Mouse (Mus musculus) G1E (cell line): ENCODE data around the gene Krt80. TPM values are rescaled to one million over a fixed set of nuclear protein-coding genes. Genes with fewer than 3 reads are reported as not detected.

ENCODE experiments used
- ATAC-seq: 2 replicates; pipeline ENCODE4 v1.8.0; 2016; ENCODE audit warnings: mild to moderate bottlenecking; ENCODE audit not compliant: insufficient number of reproducible peaks, poor library complexity, low FRiP score, severe bottlenecking; ENCODE audit errors: extremely low read depth
- DNase-seq: peaks from one replicate; pipeline ENCODE4 v3.0.0; 2012; ENCODE audit warnings: low spot score
- H3K27me3 ChIP-seq: 2 replicates; pipeline ENCODE4 v1.6.1; 2012; ENCODE audit warnings: mild to moderate bottlenecking, low read length, inconsistent platforms; ENCODE audit not compliant: insufficient read depth
- H3K36me3 ChIP-seq: replicated peaks from 2 replicates; pipeline ENCODE3; 2012; ENCODE audit warnings: mild to moderate bottlenecking, inconsistent platforms
- H3K4me1 ChIP-seq: 2 replicates; pipeline ENCODE4 v1.6.1; 2012; ENCODE audit warnings: low read depth, low read length, inconsistent platforms, mixed read lengths; ENCODE audit not compliant: insufficient read depth
- H3K4me3 ChIP-seq: 2 replicates; pipeline ENCODE4 v1.5.1; 2012; ENCODE audit warnings: low read depth, mild to moderate bottlenecking, inconsistent platforms, low read length, moderate library complexity, mixed read lengths
- H3K9me3 ChIP-seq: replicated peaks from 2 replicates; pipeline ENCODE4 v1.6.1; 2012; ENCODE audit warnings: inconsistent platforms
- CTCF ChIP-seq: IDR thresholded peaks from 2 replicates; pipeline ENCODE4 v1.5.1; 2012; ENCODE audit warnings: low read depth, low read length, inconsistent platforms, mixed read lengths
- GATA1 ChIP-seq: IDR thresholded peaks from 2 replicates; pipeline ENCODE4 v1.6.1; 2012; ENCODE audit warnings: borderline replicate concordance, low read length, inconsistent platforms, mixed read lengths
- GATA2 ChIP-seq: IDR thresholded peaks from 2 replicates; pipeline ENCODE4 v1.6.1; 2012; ENCODE audit warnings: low read depth, low read length, inconsistent platforms, borderline replicate concordance
- POLR2AphosphoS5 ChIP-seq: IDR thresholded peaks from 2 replicates; pipeline ENCODE4 v1.6.1; 2012; ENCODE audit warnings: low read depth, low read length, inconsistent platforms; ENCODE audit not compliant: insufficient replicate concordance
- TAL1 ChIP-seq: conservative IDR thresholded peaks from 2 replicates; pipeline ENCODE4 v1.6.1; 2012; ENCODE audit warnings: low read depth, low read length, inconsistent platforms, mixed read lengths
- polyA plus RNA-seq: library from polyadenylated mRNA; stranded (reverse); fragments of >175 nt; gene quantifications from 2 replicates; pipeline ENCODE4 v1.2.3, GENCODE M21; 2012
- total RNA-seq, 2 experiments: library from RNA; stranded (forward) in 1 of 2; stranded (reverse) in 1 of 2; fragments of 200-1000 nt in 1 of 2; fragments of >200 nt in 1 of 2; fragmentation: Nextera tagmentation in 1 of 2; gene quantifications; 2 replicates each; pipeline ENCODE4 v1.2.3; 2014 to 2017

Gene Krt80
- total and polyA plus RNA-seq, 3 experiments, result 0.11 TPM; not detected in 2

DNA sequence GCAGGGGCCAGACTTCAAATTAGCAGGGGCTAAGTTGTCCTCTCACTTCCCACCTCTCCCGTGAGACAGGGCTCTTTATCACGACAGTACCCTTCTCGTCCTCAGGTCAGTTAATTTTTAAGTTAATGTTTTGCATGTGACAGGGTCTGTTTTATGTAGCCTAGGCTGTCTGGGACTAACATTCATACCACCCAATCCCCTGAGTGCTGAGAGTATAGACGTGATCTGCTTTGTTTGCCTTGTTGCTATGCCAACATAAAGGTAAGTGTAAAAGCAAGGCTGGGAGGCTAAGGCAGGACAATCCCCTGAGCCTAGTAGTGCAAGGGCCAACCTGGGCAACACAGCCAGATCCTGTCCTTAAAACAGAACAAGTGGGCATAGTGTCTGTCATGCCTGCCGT lies 60.5 kb downstream of the Krt80 start:
- Histone ChIP-seq H3K9me3 (peaks cover 14% of the 10 kb centered on the region), H3K27me3 (peaks cover 3% of the 10 kb centered on the region; the same call in 1 of the 2 replicates), H3K4me3 (no peak overlapping the region), H3K36me3 (no peaks in the 10 kb centered on the region), H3K4me1 (no peaks in the 10 kb centered on the region)
- DNase-seq (no peak), ATAC-seq (no peak)
- TF ChIP-seq CTCF (no peak), TAL1 (no peak), GATA2 (no peak), POLR2AphosphoS5 (no peak), GATA1 (no peak)

DNA sequence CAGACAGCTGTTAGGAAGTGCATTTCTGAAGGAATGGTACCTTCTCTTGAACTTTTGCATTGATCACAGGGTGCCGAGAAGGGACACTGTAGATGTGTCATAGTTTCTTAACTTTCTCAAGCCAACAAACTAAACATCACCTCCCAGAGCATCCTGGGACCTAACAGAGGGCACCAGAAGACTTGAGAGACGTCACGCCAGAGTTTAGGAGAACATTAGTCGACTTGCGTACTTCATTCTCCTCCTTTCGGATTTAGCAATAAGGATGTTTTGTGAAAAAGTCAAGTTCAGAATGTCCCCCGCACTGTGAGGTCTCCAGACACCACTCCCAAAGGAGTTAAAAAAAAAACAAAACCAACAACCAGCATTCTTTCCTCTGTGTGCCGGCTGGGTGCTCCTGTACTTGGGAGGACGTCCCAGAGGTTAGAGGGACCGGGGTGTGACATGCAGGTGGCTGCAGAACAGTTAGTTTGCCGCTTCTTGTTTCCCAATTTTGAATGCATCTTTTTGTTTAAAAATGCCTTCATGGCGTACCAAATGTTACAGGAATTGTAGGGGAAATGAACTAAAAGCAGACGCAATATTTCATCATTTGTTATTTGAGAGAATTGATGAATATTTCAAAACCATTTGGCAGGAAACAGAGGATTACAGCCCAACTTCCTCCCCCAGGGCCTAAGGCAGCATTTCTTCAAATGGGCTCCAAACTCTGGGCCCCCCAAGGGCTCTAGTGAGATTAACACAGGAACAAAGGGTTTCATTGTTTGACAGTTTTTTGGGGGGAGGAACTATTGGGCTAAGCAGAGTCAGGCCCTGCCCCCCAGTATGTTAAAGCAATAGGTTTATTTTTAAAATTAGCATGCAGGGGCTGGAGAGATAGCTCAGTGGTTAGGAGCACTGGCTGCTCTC lies 61.3 kb downstream of the Krt80 start:
- Histone ChIP-seq H3K4me3 (no peak overlapping the region), H3K36me3 (no peaks in the 10 kb centered on the region), H3K4me1 (no peaks in the 10 kb centered on the region), H3K27me3 (peaks cover 3% of the 10 kb centered on the region; the same call in 1 of the 2 replicates), H3K9me3 (peaks cover 19% of the 10 kb centered on the region)
- no peak for DNase-seq
- no peak for ATAC-seq
- TF ChIP-seq TAL1, result no peak
- TF ChIP-seq POLR2AphosphoS5, result no peak
- TF ChIP-seq GATA1, result no peak

DNA sequence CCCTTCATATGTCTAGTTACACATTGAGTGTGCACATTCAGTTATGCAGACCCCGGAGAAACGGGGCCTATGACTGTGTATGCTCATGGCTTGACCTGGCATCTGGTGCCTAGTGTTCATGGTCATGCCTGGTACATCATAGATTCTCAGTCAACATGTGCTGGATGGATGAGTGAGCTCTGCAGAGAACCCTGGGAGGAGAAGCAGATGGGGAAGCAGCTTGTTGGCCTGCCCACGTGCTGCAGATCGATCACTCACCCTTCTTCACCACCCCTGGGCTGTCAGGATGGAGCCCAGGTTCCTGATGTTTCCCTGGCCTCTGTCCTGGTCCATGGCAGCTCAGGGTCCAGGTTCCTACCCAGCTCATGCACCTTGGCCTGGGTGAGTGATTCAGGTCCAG lies 63.5 kb downstream of the Krt80 start:
- DNase-seq, result no peak
- Histone ChIP-seq H3K4me3 (no peak overlapping the region), H3K4me1 (no peaks in the 10 kb centered on the region), H3K27me3 (peaks cover 3% of the 10 kb centered on the region; the same call in 1 of the 2 replicates), H3K9me3 (peaks cover 22% of the 10 kb centered on the region), H3K36me3 (no peaks in the 10 kb centered on the region)
- ATAC-seq, result no peak
- no peak for TF ChIP-seq POLR2AphosphoS5
- TF ChIP-seq GATA2, result no peak
- no peak for TF ChIP-seq GATA1
- no peak for TF ChIP-seq TAL1
- no peak for TF ChIP-seq CTCF

DNA sequence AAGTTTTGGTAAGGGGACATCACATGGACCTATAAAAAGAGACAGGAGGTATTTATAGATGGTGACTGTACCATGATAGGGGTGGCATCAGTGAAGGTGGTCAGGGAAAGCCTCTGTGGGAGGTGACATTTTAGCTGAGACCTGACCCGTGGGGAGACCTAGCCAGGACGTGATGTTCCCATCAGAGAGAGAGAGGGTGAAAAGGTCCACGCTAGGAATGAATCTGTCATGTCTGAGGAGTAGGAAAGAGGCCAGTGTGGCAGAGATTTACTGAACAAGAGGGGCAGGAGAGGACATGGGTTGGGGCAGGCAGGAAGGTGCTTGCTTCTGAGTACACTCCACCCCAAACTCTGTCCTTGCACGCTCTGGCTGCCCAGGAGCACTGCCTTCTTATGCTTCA lies 66.1 kb downstream of the Krt80 start:
- Histone ChIP-seq H3K9me3 (peaks cover 29% of the 10 kb centered on the region), H3K36me3 (no peaks in the 10 kb centered on the region), H3K4me3 (no peak overlapping the region), H3K4me1 (no peaks in the 10 kb centered on the region), H3K27me3 (peaks cover 3% of the 10 kb centered on the region)
- DNase-seq (no peak), ATAC-seq (no peak)
- TF ChIP-seq GATA1 (no peak), CTCF (no peak), GATA2 (no peak), POLR2AphosphoS5 (no peak), TAL1 (no peak)

DNA sequence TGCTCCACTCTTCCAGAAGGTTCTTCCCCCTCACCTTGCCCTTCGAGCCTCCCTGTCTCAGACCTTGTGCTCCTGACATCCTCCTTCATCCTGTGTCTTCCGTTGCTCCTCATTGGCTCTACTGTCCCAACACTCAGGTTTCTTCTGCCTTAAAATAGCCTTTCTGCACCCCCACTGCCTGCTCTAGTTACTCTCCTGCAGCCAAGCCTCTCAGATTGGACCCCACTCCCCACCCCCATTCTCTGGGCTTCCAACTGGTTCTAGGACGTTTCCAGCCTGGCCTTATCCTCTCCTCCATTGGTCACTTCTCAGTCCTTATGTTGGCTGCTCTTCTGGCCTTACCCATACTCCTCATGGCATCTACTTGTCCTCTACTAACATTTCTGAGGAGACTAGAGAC lies 67.8 kb downstream of the Krt80 start:
- TF ChIP-seq GATA1 (no peak), GATA2 (no peak), TAL1 (no peak), POLR2AphosphoS5 (no peak), CTCF (no peak)
- H3K4me3 ChIP-seq, result no peak overlapping the region
- peaks cover 3% of the 10 kb centered on the region for H3K27me3 ChIP-seq
- no peak for DNase-seq
- peaks cover 31% of the 10 kb centered on the region for H3K9me3 ChIP-seq
- ATAC-seq, result no peak
- no peaks in the 10 kb centered on the region for H3K4me1 ChIP-seq
- no peaks in the 10 kb centered on the region for H3K36me3 ChIP-seq

DNA sequence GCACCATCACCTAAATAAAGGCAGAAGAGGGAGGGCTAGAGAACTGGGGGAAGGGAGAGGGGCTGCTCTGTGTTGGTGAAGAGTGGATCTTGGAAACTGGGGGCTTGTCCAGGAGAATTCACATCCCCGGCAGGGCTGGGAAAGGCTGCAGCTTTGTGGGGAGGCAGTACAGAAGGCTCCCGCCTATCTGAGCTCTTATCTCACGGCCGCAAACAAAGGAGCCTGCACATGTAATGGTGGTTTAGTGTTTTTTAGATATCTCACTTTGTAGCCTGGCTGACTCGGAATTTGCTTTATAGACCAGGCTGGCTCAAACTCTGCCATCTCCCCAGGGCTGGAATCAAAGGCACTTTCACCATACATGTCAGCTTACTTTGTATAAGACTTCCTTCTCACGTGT lies 69.8 kb downstream of the Krt80 start:
- Histone ChIP-seq H3K36me3 (no peaks in the 10 kb centered on the region), H3K9me3 (peaks cover 32% of the 10 kb centered on the region), H3K27me3 (no peaks in the 10 kb centered on the region; the same call in 1 of the 2 replicates), H3K4me1 (no peaks in the 10 kb centered on the region), H3K4me3 (no peak overlapping the region)
- DNase-seq (no peak), ATAC-seq (no peak)
- TF ChIP-seq TAL1, result no peak
- no peak for TF ChIP-seq GATA2
- TF ChIP-seq GATA1, result no peak
- no peak for TF ChIP-seq CTCF
- TF ChIP-seq POLR2AphosphoS5, result no peak
